Mouse (Mus musculus): ENCODE measurements around the gene Dbr1. TPM values are rescaled to one million over a fixed set of nuclear protein-coding genes. Genes with fewer than 3 reads are reported as not detected.

Dbr1 gene
- 5.6 and 7.2 TPM in 2 replicates for polyA plus RNA-seq (2012; rRNA removed; ENCODE audit: low replicate concordance)

DNA sequence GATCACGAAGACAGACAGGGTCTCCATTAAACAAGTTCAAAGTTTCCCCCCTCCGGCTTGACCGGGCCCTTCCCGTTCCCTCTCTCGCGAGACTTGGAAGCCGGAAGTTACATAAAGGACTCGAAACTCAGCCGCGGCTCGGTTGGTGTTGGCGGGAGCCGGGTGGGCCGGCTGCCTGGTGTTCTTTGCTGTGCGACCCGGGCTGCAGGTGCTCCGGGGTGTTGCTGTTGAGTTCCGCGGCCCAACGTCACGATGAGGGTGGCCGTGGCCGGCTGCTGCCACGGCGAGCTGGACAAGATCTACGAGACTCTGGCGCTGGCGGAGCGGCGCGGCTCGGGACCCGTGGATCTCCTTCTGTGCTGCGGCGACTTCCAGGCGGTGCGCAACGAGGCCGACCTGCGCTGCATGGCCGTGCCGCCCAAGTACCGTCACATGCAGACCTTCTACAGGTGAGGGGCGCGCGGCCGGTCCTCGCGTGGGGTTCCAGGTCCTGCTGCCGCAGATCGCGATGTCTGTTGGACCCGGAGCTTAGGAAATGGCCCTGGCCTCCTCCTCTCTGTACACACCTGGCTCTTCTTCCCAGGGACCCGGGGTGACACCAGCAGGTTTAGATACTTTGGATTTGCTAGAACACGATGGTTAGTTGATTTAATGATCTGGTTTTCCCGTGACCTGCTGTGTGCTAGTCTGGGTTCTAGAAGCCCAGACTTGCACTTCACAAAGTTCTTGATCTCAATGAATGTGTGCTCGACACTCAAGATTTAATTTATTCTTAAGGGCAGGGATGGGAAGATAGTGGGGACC, at the start of gene Dbr1:
Gene Dbr1, plus strand, starts transcription at position 123 of the 804 bp plus-strand sequence.

DNA sequence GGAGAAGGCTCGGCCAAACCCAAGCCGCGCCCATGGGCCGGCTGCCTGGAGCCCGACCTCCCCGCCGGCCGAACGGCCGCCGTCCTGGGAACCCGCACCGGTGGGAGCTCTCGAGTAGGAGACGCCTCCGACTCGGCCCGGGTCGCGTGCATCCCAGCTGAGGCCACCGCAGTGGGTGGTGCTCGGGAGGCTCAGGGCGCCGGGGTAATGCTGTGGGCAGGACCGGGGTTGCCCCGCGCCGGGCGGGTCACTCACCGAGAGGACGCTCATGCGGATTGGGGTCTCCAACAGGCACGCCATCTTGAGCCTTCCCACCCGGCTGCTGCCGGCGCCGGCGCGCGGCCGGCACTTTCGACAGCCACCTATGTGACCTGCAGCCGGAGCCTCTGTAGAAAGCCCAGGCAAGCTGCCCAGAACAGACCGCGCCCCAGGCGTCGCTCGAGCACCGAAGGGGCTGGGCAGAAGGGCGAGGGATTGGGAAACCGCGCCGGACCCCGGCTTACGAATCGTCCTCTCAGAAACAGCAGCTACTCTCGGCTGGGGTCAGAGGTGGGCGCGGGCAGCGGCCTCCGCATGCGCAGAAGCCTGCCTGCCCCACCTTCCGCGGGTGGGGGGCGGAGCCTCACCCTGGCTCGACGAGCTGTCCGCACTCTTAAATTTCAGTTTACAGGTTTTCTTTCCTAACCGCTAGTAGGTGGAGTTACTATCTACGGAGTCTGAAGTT, 7.1 kb upstream of the Dbr1 start, which contains the start of gene Armc8:
Gene Armc8, minus strand, starts transcription at position 553 of the 724 bp plus-strand sequence.

DNA sequence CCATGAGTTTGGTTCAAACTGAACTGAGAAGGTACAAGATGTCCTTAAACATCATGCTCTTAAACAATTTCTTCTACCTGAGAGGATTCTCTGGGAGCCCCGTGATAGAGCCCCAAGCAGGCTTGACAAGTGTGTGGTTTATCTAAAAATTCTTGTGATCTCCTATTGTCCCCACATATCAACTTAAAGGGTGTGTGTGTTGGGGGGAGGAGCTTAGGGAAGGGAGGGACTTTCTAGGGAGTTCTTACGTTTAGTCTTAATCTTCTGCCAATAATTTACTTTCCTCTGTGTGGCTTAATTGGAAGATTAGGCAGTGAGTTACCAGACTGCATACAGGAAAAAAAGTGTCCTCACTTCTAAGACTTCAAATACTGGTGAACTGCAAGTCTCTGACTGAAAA, 36.6 kb downstream of the Dbr1 start, which contains the start of gene A4gnt:
Gene A4gnt, plus strand, starts transcription at position 301 of the 400 bp plus-strand sequence.

DNA sequence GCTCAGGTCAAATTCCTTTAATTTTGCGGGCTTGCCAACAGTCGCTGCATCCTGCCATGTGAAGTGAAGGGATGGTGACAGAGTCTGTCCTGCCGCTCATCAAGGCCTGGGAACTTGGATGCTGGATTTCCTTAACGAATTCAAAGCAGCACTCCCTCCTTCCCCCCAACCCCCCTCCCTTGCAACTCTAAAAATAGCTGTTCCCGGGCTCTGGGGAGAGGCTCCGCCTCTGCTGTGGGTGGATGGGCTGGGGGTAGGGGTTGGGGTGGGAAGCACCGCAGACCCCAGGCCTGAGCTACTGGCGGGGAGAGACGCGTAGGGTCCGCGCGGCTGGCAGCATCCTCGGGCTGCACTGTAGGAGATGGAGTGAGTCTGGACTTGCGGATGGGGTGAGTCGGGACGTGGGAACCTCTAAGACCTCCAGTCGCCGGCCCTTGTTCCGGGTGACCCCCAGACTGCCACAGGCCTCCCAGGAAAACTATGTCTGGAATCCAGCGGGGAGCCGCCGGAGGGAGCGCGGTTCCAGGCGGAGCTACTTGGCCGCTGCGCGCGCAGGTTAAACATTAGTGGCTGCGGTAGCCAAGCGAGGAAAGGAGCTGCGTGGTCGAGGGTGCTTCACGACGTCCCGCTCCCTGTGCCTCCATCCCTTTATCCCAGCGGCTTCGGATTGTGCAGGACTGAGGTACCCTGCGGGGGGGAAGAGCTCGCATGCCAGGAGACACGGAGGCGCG, 53.8 kb downstream of the Dbr1 start, which contains the start of gene Dzip1l:
Gene Dzip1l, plus strand, starts transcription at position 216 of the 731 bp plus-strand sequence.

Other genes starting within 250 kb of the Dbr1 start
- gene Esyt3, start 217.2 kb upstream of the Dbr1 start, polyA plus RNA-seq (2012; rRNA removed; ENCODE audit: low replicate concordance) = 0.06 and 0.14 TPM in 2 replicates
- 3.2 and 3.7 TPM in 2 replicates for gene Mras, start 138.4 kb upstream of the Dbr1 start, polyA plus RNA-seq (2012; rRNA removed; ENCODE audit: low replicate concordance)
- gene Nme9, start 124.3 kb upstream of the Dbr1 start, polyA plus RNA-seq (2012; rRNA removed; ENCODE audit: low replicate concordance) = 0.60 TPM in 1 of 2 replicates, not detected in the other
- 5.8 and 6.3 TPM in 2 replicates for gene Armc8, start 6.9 kb upstream of the Dbr1 start, polyA plus RNA-seq (2012; rRNA removed; ENCODE audit: low replicate concordance)
- 0.37 and 32.4 TPM in 2 replicates for gene A4gnt, start 36.7 kb downstream of the Dbr1 start, polyA plus RNA-seq (2012; rRNA removed; ENCODE audit: low replicate concordance)
- gene Dzip1l, start 53.7 kb downstream of the Dbr1 start, polyA plus RNA-seq (2012; rRNA removed; ENCODE audit: low replicate concordance) = 0.70 and 1.4 TPM in 2 replicates
- 0.25 and 79.0 TPM in 2 replicates for gene Cldn18, start 141.5 kb downstream of the Dbr1 start, polyA plus RNA-seq (2012; rRNA removed; ENCODE audit: low replicate concordance)

Data from duodenum, adult 2 months (tissue).